Mouse (Mus musculus) embryonic facial prominence, embryonic 15.5 days (tissue): ENCODE data around the gene Cdc6. TPM values are rescaled to one million over a fixed set of nuclear protein-coding genes. Genes with fewer than 3 reads are reported as not detected.
"Not testable (repeated sequence)": the region's sequence is repeated elsewhere in the genome, so short reads cannot be mapped to it uniquely, and the experiment has no call there.

Experiments
- ATAC-seq: fragments of 200-750 bp; cut with Nextera tagmentation; 2 replicates; pipeline ENCODE4 v1.8.0; 2017; ENCODE audit warnings: low read depth, moderate TSS enrichment; ENCODE audit not compliant: insufficient number of reproducible peaks, low FRiP score, low TSS enrichment
- H3K27ac ChIP-seq: fragments of 300-500 bp; sonication (generic); replicated peaks from 2 replicates; pipeline ENCODE4 v1.5.1; 2015; ENCODE audit warnings: mild to moderate bottlenecking, inconsistent platforms
- H3K27me3 ChIP-seq: fragments of 300-500 bp; sonication (generic); 2 replicates; pipeline ENCODE4 v1.6.1; 2015; ENCODE audit warnings: inconsistent platforms
- H3K36me3 ChIP-seq: fragments of 300-500 bp; sonication (generic); 2 replicates; pipeline ENCODE4 v1.6.1; 2015; ENCODE audit warnings: mild to moderate bottlenecking, inconsistent platforms
- H3K4me1 ChIP-seq: fragments of 300-500 bp; sonication (generic); 2 replicates; pipeline ENCODE4 v1.6.1; 2015; ENCODE audit warnings: inconsistent platforms
- H3K4me2 ChIP-seq: fragments of 300-500 bp; sonication (generic); replicated peaks from 2 replicates; pipeline ENCODE4 v1.6.1; 2015; ENCODE audit warnings: mild to moderate bottlenecking, inconsistent platforms
- H3K4me3 ChIP-seq: fragments of 300-500 bp; sonication (generic); replicated peaks from 2 replicates; pipeline ENCODE4 v1.5.1; 2015; ENCODE audit warnings: mild to moderate bottlenecking, inconsistent platforms
- H3K9ac ChIP-seq: fragments of 300-500 bp; sonication (generic); 2 replicates; pipeline ENCODE4 v1.6.1; 2015; ENCODE audit warnings: inconsistent platforms
- H3K9me3 ChIP-seq: fragments of 300-500 bp; sonication (generic); replicated peaks from 2 replicates; pipeline ENCODE4 v1.6.1; 2016; ENCODE audit warnings: inconsistent platforms
- whole genome bisulfite sequencing: fragments of 180-500 bp; shearing (Covaris S2); methylation state at CpG from one replicate; pipeline ENCODE4 v1.1.7; 2015; 5-methylcytosine and 5-hydroxymethylcytosine counted together
- polyA plus RNA-seq: library from polyadenylated mRNA; unstranded; fragments of >200 nt; fragmentation: Nextera tagmentation; extraction: Ambion mirVana; gene quantifications from 2 replicates; pipeline ENCODE4 v1.2.1, GENCODE M21; 2015

Cdc6 gene
- polyA plus RNA-seq, 1 experiment from 2014 or later, result 22.7 TPM

- Histone ChIP-seq H3K4me2 (peak overlapping the region; percentile 17), H3K9me3 (no peaks in the 10 kb centered on the region), H3K4me1 (peaks cover 22% of the 10 kb centered on the region), H3K4me3 (0 out of 2 replicates have a peak overlapping the region, but pooled peaks have one; percentile 10), H3K27ac (no peak overlapping the region), H3K9ac (no peak overlapping the region), H3K36me3 (peaks cover 22% of the 10 kb centered on the region), H3K27me3 (no peaks in the 10 kb centered on the region)
- 34% methylated on average over 6 of the region's 6 CpGs for WGBS
- ATAC-seq, result no peak
These were observed 2.1 kb downstream of the Cdc6 start for GRCm38 (mm10) chr11:98909654-98910053.

GRCm38 (mm10) chr11:98910415-98910814 lies 2.8 kb downstream of the Cdc6 start:
- H3K9me3 ChIP-seq, result no peaks in the 10 kb centered on the region
- H3K36me3 ChIP-seq, result peaks cover 28% of the 10 kb centered on the region
- H3K4me1 ChIP-seq, result peaks cover 22% of the 10 kb centered on the region
- H3K27ac ChIP-seq, result no peak overlapping the region
- H3K4me3 ChIP-seq, result no peak overlapping the region
- 91% methylated on average over 11 of the region's 11 CpGs for WGBS
- H3K4me2 ChIP-seq, result no peak overlapping the region
- no peak for ATAC-seq
- no peaks in the 10 kb centered on the region for H3K27me3 ChIP-seq
- no peak overlapping the region for H3K9ac ChIP-seq

DNA sequence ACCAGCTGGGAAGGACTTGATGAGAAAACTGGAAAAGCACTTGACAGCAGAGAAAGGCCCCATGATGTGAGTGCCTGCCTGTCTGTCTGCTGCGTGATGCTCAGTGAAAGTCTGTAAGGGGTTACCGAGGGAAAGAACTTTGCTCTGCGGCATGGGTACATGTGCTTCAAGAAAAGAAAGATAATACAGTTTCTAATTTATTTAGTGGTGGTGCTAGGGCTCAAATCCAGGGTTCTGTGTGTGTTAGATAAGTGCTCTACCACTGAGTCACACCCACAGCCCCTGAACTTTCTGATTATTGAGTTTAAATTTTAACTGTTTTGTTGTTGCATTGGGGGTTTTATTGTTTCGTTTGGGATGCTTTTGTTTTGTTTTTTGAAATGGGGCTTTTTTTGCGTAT lies 3.9 kb downstream of the Cdc6 start:
- Histone ChIP-seq H3K4me3 (no peak overlapping the region), H3K4me1 (peaks cover 22% of the 10 kb centered on the region), H3K27ac (no peak overlapping the region), H3K4me2 (no peak overlapping the region), H3K9me3 (no peaks in the 10 kb centered on the region), H3K9ac (no peak overlapping the region), H3K27me3 (no peaks in the 10 kb centered on the region), H3K36me3 (peaks cover 34% of the 10 kb centered on the region)
- 87% methylated on average over 5 of the region's 5 CpGs for WGBS
- no peak for ATAC-seq

DNA sequence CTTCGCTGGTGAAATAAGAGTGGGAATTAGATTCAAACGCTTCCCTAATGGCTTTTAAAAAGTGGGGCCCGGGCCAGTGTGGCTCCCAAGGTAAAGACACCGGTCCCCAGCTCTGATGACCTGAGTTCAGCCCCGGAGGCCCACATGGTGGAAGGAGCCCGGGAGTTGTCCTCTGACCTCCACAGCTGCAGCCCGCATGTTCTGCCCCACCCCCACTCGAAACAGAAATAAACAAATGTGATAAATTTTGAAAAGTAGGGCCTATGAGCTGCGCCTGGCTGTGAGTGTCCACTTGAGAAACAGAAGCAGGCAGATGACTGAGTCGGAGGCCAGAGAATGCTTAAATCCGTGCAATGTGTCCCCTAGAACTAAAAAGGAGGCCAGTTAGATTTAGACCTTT lies 6.6 kb downstream of the Cdc6 start:
- no peak for ATAC-seq
- Histone ChIP-seq H3K36me3 (peaks cover 55% of the 10 kb centered on the region), H3K4me1 (peaks cover 4% of the 10 kb centered on the region), H3K4me2 (no peak overlapping the region), H3K27ac (no peak overlapping the region), H3K9me3 (no peaks in the 10 kb centered on the region), H3K4me3 (no peak overlapping the region), H3K9ac (no peak overlapping the region), H3K27me3 (no peaks in the 10 kb centered on the region)
- WGBS, result 71% methylated on average over 11 of the region's 11 CpGs

DNA sequence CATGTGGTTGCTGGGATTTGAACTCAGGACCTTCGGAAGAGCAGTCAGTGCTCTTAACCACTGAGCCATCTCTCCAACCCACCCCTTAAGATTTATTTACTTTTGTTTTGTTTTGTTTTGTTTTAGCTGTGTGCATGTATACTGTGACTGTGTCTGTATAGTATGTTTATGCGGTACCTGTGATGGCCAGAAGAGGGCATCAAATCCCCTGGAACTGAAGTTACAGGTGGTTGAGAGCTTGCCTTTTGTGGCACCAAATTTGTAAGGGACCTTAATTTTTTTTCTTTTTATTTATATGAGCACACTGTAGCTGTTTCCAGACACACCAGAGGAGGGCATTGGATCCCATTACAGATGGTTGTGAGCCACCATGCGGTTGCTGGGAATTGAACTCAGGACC lies 8.8 kb downstream of the Cdc6 start:
- peaks cover 49% of the 10 kb centered on the region for H3K36me3 ChIP-seq
- H3K4me2 ChIP-seq, H3K4me1 ChIP-seq, ATAC-seq, H3K27me3 ChIP-seq, H3K4me3 ChIP-seq, H3K9ac ChIP-seq, H3K9me3 ChIP-seq, H3K27ac ChIP-seq: not testable (repeated sequence)
- WGBS, result 92% methylated on average over 3 of the region's 3 CpGs

GRCm38 (mm10) chr11:98917428-98918005 lies 9.9 kb downstream of the Cdc6 start:
- Histone ChIP-seq H3K4me1 (peaks cover 10% of the 10 kb centered on the region), H3K9me3 (no peaks in the 10 kb centered on the region), H3K27me3 (no peaks in the 10 kb centered on the region), H3K9ac (no peak overlapping the region), H3K4me2 (no peak overlapping the region), H3K4me3 (no peak overlapping the region), H3K36me3 (peaks cover 45% of the 10 kb centered on the region), H3K27ac (no peak overlapping the region)
- ATAC-seq, result no peak
- WGBS, result 56% methylated on average over 13 of the region's 13 CpGs

GRCm38 (mm10) chr11:98918231-98918630 lies 10.6 kb downstream of the Cdc6 start:
- Histone ChIP-seq H3K4me3 (no peak overlapping the region), H3K36me3 (peaks cover 40% of the 10 kb centered on the region), H3K4me2 (no peak overlapping the region), H3K27me3 (no peaks in the 10 kb centered on the region), H3K9me3 (no peaks in the 10 kb centered on the region), H3K27ac (no peak overlapping the region), H3K4me1 (peaks cover 17% of the 10 kb centered on the region), H3K9ac (no peak overlapping the region)
- WGBS, result 56% methylated on average over 9 of the region's 9 CpGs
- ATAC-seq, result no peak

- Histone ChIP-seq H3K4me1 (peaks cover 25% of the 10 kb centered on the region), H3K27ac (no peak overlapping the region), H3K4me3 (no peak overlapping the region), H3K36me3 (peaks cover 40% of the 10 kb centered on the region), H3K9me3 (no peaks in the 10 kb centered on the region), H3K4me2 (no peak overlapping the region), H3K27me3 (no peaks in the 10 kb centered on the region), H3K9ac (no peak overlapping the region)
- WGBS, result 93% methylated on average over 11 of the region's 11 CpGs
- ATAC-seq, result no peak
These were observed 11.4 kb downstream of the Cdc6 start for GRCm38 (mm10) chr11:98919009-98919408.

GRCm38 (mm10) chr11:98921813-98922212 lies 14.2 kb downstream of the Cdc6 start:
- H3K36me3 ChIP-seq, result peaks cover 24% of the 10 kb centered on the region; the same call in 1 of the 2 replicates
- H3K9ac ChIP-seq, H3K27me3 ChIP-seq, H3K9me3 ChIP-seq, ATAC-seq, H3K27ac ChIP-seq: not testable (repeated sequence)
- H3K4me3 ChIP-seq, result peak overlapping the region; percentile 20; the same call in 1 of the 2 replicates
- 33% methylated on average over 15 of the region's 15 CpGs for WGBS
- peaks cover 52% of the 10 kb centered on the region for H3K4me1 ChIP-seq
- H3K4me2 ChIP-seq, result peak overlapping the region; percentile 34; the same call in 1 of the 2 replicates

GRCm38 (mm10) chr11:98922307-98922706 lies 14.7 kb downstream of the Cdc6 start:
- peak overlapping the region; percentile 20 for H3K4me3 ChIP-seq
- H3K27me3 ChIP-seq, ATAC-seq, H3K9ac ChIP-seq, H3K9me3 ChIP-seq: not testable (repeated sequence)
- WGBS, result 12% methylated on average over 10 of the region's 10 CpGs
- H3K4me2 ChIP-seq, result peak overlapping the region; percentile 34; the same call in 1 of the 2 replicates
- peaks cover 20% of the 10 kb centered on the region; the same call in 1 of the 2 replicates for H3K36me3 ChIP-seq
- H3K27ac ChIP-seq, result peak overlapping the region; percentile 94
- H3K4me1 ChIP-seq, result peaks cover 57% of the 10 kb centered on the region

GRCm38 (mm10) chr11:98922851-98923711 lies 15.5 kb downstream of the Cdc6 start:
- Histone ChIP-seq H3K4me1 (peaks cover 65% of the 10 kb centered on the region), H3K36me3 (peaks cover 14% of the 10 kb centered on the region; the same call in 1 of the 2 replicates), H3K4me3 (peak overlapping the region; percentile 20), H3K27ac (peak overlapping the region; percentile 94), H3K4me2 (peak overlapping the region; percentile 34; the same call in 1 of the 2 replicates)
- not testable (repeated sequence) for H3K9me3 ChIP-seq, H3K9ac ChIP-seq, H3K27me3 ChIP-seq
- ATAC-seq, result peak; percentile 80
- 15% methylated on average over 16 of the region's 16 CpGs for WGBS
